Mouse (Mus musculus) kidney, adult 2 months (tissue): ENCODE measurements around the gene Fam3c. TPM values are rescaled to one million over a fixed set of nuclear protein-coding genes. Genes with fewer than 3 reads are reported as not detected.

Experiments
- DNase-seq: peaks from one replicate; pipeline ENCODE4 v3.0.0; 2021
- H3K27ac ChIP-seq: fragments of 200-500 bp; 2 replicates; pipeline ENCODE4 v1.5.1; 2012; ENCODE audit warnings: low read depth, low read length, control low read depth, inconsistent platforms; ENCODE audit not compliant: insufficient read depth
- H3K27me3 ChIP-seq: fragments of 200-500 bp; replicated peaks from 2 replicates; pipeline ENCODE4 v1.6.1; 2012; ENCODE audit warnings: mild to moderate bottlenecking, moderate library complexity, low read length, inconsistent platforms; ENCODE audit not compliant: control insufficient read depth, insufficient read depth
- H3K36me3 ChIP-seq: fragments of 200-500 bp; 2 replicates; pipeline ENCODE4 v1.6.1; 2012; ENCODE audit warnings: mild to moderate bottlenecking, moderate library complexity, low read length, inconsistent platforms; ENCODE audit not compliant: control insufficient read depth, insufficient read depth
- H3K4me1 ChIP-seq: fragments of 200-500 bp; 2 replicates; pipeline ENCODE4 v1.6.1; 2011; ENCODE audit warnings: low read length; ENCODE audit not compliant: control insufficient read depth, insufficient read depth
- H3K4me3 ChIP-seq: fragments of 200-500 bp; 2 replicates; pipeline ENCODE4 v1.5.1; 2011; ENCODE audit warnings: mild to moderate bottlenecking, low read depth, low read length, control low read depth; ENCODE audit not compliant: insufficient read depth
- CTCF ChIP-seq: fragments of 200-500 bp; conservative IDR thresholded peaks from 2 replicates; pipeline ENCODE4 v1.5.1; 2011; ENCODE audit warnings: low read depth, mild to moderate bottlenecking, control low read depth, low read length, moderate library complexity, mixed read lengths; ENCODE audit not compliant: insufficient read depth, insufficient read length
- POLR2A ChIP-seq: fragments of 200-500 bp; IDR thresholded peaks from one replicate; pipeline ENCODE4 v1.6.1; 2011; ENCODE audit warnings: low read depth, low read length, control low read depth
- WGBS: fragments of 180-500 bp; shearing (Covaris S2); methylation state at CpG from one replicate; pipeline ENCODE4 v1.1.7; 2018; 5-methylcytosine and 5-hydroxymethylcytosine counted together
- polyA plus RNA-seq: library from polyadenylated mRNA; depleted of rRNA; stranded (reverse); fragments of >200 nt; gene quantifications from 2 replicates; pipeline ENCODE4 v1.2.3, GENCODE M21; 2012

Fam3c gene
- polyA plus RNA-seq, 1 experiment = 5.3 TPM

DNA sequence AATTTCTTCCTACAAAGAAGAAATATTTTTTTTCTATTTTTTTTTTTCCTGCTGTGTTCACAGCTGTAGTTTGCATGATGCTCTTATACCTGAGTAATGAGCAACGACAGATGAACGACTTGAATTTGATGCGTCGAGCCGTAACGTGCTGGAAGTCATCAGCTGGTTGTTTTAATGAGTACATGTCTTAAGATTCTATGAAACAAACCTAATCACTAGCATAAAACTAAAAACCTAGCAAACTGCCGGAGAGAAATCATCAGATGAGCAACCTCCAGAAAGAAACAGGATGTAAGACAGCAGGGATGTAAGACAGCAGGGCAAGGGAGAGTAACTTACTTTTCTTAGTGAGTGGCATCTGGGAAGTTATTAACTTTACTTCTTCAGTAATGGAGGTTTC is 1.4 kb downstream of the Fam3c start:
- Histone ChIP-seq H3K27ac (no peak overlapping the region), H3K4me1 (no peaks in the 10 kb centered on the region), H3K36me3 (no peaks in the 10 kb centered on the region), H3K27me3 (no peaks in the 10 kb centered on the region), H3K4me3 (no peak overlapping the region)
- 87% methylated on average over 7 of the region's 7 CpGs for WGBS
- TF ChIP-seq POLR2A = no peak
- TF ChIP-seq CTCF = no peak
- no peak for DNase-seq

- Histone ChIP-seq H3K4me3 (no peak overlapping the region), H3K27me3 (no peaks in the 10 kb centered on the region), H3K4me1 (no peaks in the 10 kb centered on the region), H3K36me3 (no peaks in the 10 kb centered on the region), H3K27ac (no peak overlapping the region)
- no peak for TF ChIP-seq POLR2A
- no peak for TF ChIP-seq CTCF
- WGBS = 33% methylated on average over 1 of the region's 1 CpGs
- DNase-seq = no peak
Measured at GRCm38 (mm10) chr6:22354031-22354430, 2.0 kb downstream of the Fam3c start.

DNA sequence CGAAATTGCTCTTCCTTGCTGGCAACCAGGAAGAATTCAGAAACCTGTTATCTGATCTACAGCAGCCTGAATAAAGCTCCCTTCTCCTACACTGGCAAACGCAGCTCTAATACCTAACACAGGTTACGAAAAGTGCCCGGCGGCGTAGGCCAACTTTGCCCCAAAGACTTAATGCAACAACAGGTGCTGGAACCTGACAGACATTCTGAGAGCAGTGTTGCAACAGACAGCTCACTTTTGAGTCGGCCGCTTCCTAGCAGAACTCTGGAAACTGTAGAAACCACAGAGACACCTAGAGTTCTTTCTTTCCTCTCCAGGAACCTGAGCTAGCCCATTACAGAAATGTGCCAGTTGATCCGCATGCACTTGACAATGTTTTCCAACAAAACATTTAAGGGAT is 4.5 kb downstream of the Fam3c start:
- WGBS = 77% methylated on average over 9 of the region's 9 CpGs
- no peak overlapping the region for H3K27ac ChIP-seq
- H3K4me3 ChIP-seq = no peak overlapping the region
- H3K27me3 ChIP-seq = no peaks in the 10 kb centered on the region
- no peak for DNase-seq
- no peaks in the 10 kb centered on the region for H3K4me1 ChIP-seq
- TF ChIP-seq POLR2A = no peak
- no peak for TF ChIP-seq CTCF
- H3K36me3 ChIP-seq = no peaks in the 10 kb centered on the region

- H3K4me1 ChIP-seq = no peaks in the 10 kb centered on the region
- H3K27me3 ChIP-seq = no peaks in the 10 kb centered on the region
- no peak overlapping the region for H3K27ac ChIP-seq
- WGBS = 52% methylated on average over 4 of the region's 4 CpGs
- TF ChIP-seq CTCF (no peak), POLR2A (no peak)
- no peak for DNase-seq
- no peaks in the 10 kb centered on the region for H3K36me3 ChIP-seq
- no peak overlapping the region for H3K4me3 ChIP-seq
Measured at GRCm38 (mm10) chr6:22350239-22350571, 5.8 kb downstream of the Fam3c start.

DNA sequence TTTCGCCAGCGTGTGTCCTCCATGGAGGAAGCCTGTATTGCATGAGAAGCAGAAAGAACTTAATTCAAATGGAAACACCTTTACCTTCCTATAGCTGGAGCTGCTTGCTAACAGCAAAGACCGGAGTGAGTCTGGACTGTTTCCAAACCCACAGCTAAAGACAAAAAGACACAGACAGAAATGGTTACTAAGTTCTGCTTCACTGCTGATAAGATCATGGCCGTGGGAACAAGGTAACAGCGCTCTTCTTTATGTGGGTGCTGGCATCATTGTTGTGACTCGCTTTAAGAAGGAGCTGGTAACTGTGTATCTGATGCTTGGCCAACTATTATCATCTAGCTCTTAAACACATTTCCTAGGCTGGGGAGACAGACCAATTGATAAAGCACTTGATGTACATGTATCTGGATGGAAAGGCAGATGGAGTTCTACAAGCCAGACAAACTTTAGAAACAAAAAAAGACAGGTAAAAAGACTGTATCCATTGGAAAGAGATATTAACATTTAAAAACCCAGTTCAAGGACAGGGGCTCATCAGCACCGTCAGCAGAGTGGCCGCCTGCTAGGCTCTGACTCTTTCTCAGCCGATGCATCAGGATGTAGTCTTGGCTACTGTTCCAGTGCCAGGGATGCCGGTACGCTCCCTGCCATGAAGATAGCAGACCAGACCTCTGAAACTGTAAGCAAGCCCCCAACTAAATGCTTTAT is 6.4 kb downstream of the Fam3c start:
- no peaks in the 10 kb centered on the region for H3K27me3 ChIP-seq
- H3K27ac ChIP-seq = no peak overlapping the region
- DNase-seq = no peak
- WGBS = 76% methylated on average over 11 of the region's 11 CpGs
- H3K4me1 ChIP-seq = no peaks in the 10 kb centered on the region
- H3K4me3 ChIP-seq = no peak overlapping the region
- H3K36me3 ChIP-seq = no peaks in the 10 kb centered on the region
- TF ChIP-seq CTCF (no peak), POLR2A (no peak)

DNA sequence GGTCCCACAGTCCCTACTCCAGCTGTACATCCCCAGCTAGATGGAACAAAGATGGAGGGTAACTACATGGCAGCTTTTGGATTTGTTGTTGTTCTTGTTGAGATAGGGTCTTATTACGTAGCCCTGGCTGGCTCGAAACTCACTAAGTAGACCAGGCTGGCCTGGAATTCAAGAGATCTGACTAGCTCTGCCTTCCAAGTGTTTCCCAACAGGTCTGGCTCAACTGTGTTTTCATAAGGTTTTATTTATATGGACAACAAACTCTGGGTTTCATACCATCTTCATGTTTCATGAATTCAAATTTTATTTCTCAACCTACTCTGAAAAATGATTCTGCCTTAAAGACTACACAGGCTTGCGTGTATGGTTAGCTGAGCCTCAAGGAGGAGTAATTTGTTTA is 7.1 kb downstream of the Fam3c start:
- H3K36me3 ChIP-seq = no peaks in the 10 kb centered on the region
- H3K27ac ChIP-seq = no peak overlapping the region
- no peak for DNase-seq
- no peak overlapping the region for H3K4me3 ChIP-seq
- no peaks in the 10 kb centered on the region for H3K27me3 ChIP-seq
- TF ChIP-seq POLR2A = no peak
- no peak for TF ChIP-seq CTCF
- WGBS = 96% methylated on average over 3 of the region's 3 CpGs
- H3K4me1 ChIP-seq = peaks cover 3% of the 10 kb centered on the region; the same call in 1 of the 2 replicates

DNA sequence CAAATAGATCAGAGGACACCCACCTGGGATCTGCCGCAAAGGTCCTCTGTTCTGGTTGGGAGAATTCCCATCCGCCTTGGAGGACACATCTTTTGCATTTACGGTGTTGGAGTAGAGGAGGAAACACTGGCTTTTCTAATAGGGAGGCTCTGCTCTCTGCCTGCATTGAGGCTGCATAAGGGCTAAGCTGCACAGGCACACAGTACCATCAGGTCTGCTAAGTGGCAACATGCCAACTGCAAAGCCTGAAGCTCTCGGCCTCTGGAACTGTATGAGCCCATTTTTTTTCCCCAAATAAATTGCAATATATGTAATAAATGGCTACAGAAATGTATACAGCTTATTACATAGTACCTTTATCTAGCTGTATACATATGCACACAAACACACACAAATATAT is 7.9 kb downstream of the Fam3c start:
- no peaks in the 10 kb centered on the region for H3K27me3 ChIP-seq
- no peak for DNase-seq
- 70% methylated on average over 4 of the region's 4 CpGs for WGBS

More for the DNA sequence above, 7.9 kb downstream of the Fam3c start:
- H3K4me3 ChIP-seq = no peak overlapping the region
- no peaks in the 10 kb centered on the region for H3K36me3 ChIP-seq
- H3K4me1 ChIP-seq = peaks cover 3% of the 10 kb centered on the region; the same call in 1 of the 2 replicates
- TF ChIP-seq POLR2A (no peak), CTCF (no peak)
- no peak overlapping the region for H3K27ac ChIP-seq
